Mouse (Mus musculus): ENCODE measurements around the gene Myom3. TPM values are rescaled to one million over a fixed set of nuclear protein-coding genes. Genes with fewer than 3 reads are reported as not detected.

Myom3 gene
- total and polyA plus RNA-seq, 2 experiments from 2014 or later, result 1.1 to 2.6 TPM

GRCm38 (mm10) chr4:135823298-135823697 lies 63.8 kb downstream of the Myom3 start:
- H3K27me3 ChIP-seq (ENCODE audit: insufficient read depth, low read length), result no peaks in the 10 kb centered on the region
- DNase-seq (peak; percentile 36), ATAC-seq (no peak)
- 64% methylated on average over 2 of the region's 2 CpGs for WGBS
- TF ChIP-seq CTCF (IDR thresholded peaks at IDR 0.05; ENCODE audit: low read depth), result peak; percentile 70
- H3K9me3 ChIP-seq (ENCODE audit: low read length), result no peaks in the 10 kb centered on the region
- H3K4me2 ChIP-seq (ENCODE audit: low read depth), result no peak overlapping the region
- no peaks in the 10 kb centered on the region for H3K36me3 ChIP-seq (ENCODE audit: insufficient read depth)
- no peak overlapping the region for H3K9ac ChIP-seq
- H3K27ac ChIP-seq (ENCODE audit: low read depth, low read length), result no peak overlapping the region
- no peaks in the 10 kb centered on the region for H3K4me1 ChIP-seq (ENCODE audit: insufficient read depth)
- no peak overlapping the region for H3K4me3 ChIP-seq (ENCODE audit: low read depth, low read length)

- no peak for ATAC-seq
- Histone ChIP-seq H3K9ac (no peak overlapping the region), H3K27me3 (ENCODE audit: insufficient read depth, low read length) (no peaks in the 10 kb centered on the region), H3K27ac (ENCODE audit: low read depth, low read length) (no peak overlapping the region), H3K4me3 (ENCODE audit: low read depth, low read length) (no peak overlapping the region), H3K4me2 (ENCODE audit: low read depth) (no peak overlapping the region), H3K4me1 (ENCODE audit: insufficient read depth) (peaks cover 7% of the 10 kb centered on the region; the same call in 1 of the 2 replicates), H3K9me3 (ENCODE audit: low read length) (no peaks in the 10 kb centered on the region), H3K36me3 (ENCODE audit: insufficient read depth) (no peaks in the 10 kb centered on the region)
- DNase-seq, result no peak
- WGBS, result 39% methylated on average over 8 of the region's 8 CpGs
- no peak for TF ChIP-seq CTCF (IDR thresholded peaks at IDR 0.05; ENCODE audit: low read depth)
Measured at GRCm38 (mm10) chr4:135824254-135824653, 64.7 kb downstream of the Myom3 start.

- no peaks in the 10 kb centered on the region for H3K9me3 ChIP-seq (ENCODE audit: low read length)
- no peaks in the 10 kb centered on the region for H3K27me3 ChIP-seq (ENCODE audit: insufficient read depth, low read length)
- ATAC-seq, result no peak; the same call in 1 of the 2 replicates
- H3K36me3 ChIP-seq (ENCODE audit: insufficient read depth), result no peaks in the 10 kb centered on the region
- peaks cover 12% of the 10 kb centered on the region for H3K4me1 ChIP-seq (ENCODE audit: insufficient read depth)
- H3K4me2 ChIP-seq (ENCODE audit: low read depth), result no peak overlapping the region
- peak; percentile 70 for DNase-seq
- no peak overlapping the region for H3K4me3 ChIP-seq (ENCODE audit: low read depth, low read length)
- TF ChIP-seq CTCF (IDR thresholded peaks at IDR 0.05; ENCODE audit: low read depth), result no peak
- H3K9ac ChIP-seq, result no peak overlapping the region
- WGBS, result 10% methylated on average over 11 of the region's 11 CpGs
- peak overlapping the region; percentile 66 for H3K27ac ChIP-seq (ENCODE audit: low read depth, low read length)
Measured at GRCm38 (mm10) chr4:135828491-135828890, 69.0 kb downstream of the Myom3 start.

DNA sequence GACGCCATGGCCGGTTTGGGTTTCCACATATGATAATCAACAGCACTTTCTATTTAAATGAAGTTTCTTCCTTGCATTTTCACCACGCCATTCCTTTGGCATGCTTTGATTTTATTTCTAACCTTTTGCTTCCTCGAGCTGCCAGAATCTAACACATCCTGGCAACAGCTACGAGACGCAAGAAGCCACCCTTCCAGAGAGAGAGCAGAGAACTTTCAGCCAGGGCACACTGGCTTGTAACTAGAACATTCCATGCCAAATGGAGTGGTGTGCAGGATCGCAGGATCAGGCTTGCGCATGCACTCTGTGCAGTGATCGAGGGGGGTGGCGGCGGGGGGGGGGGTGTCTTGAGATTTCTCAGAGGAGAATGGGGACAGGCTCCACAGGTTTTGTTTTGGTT lies 72.6 kb downstream of the Myom3 start:
- no peak for ATAC-seq
- Histone ChIP-seq H3K4me1 (ENCODE audit: insufficient read depth) (peaks cover 13% of the 10 kb centered on the region), H3K9me3 (ENCODE audit: low read length) (no peaks in the 10 kb centered on the region), H3K4me2 (ENCODE audit: low read depth) (no peak overlapping the region), H3K27me3 (ENCODE audit: insufficient read depth, low read length) (no peaks in the 10 kb centered on the region), H3K9ac (no peak overlapping the region), H3K27ac (ENCODE audit: low read depth, low read length) (peak overlapping the region; percentile 57; the same call in 1 of the 2 replicates), H3K4me3 (ENCODE audit: low read depth, low read length) (no peak overlapping the region), H3K36me3 (ENCODE audit: insufficient read depth) (no peaks in the 10 kb centered on the region)
- TF ChIP-seq CTCF (IDR thresholded peaks at IDR 0.05; ENCODE audit: low read depth), result no peak
- no peak for DNase-seq
- WGBS, result 58% methylated on average over 11 of the region's 11 CpGs

GRCm38 (mm10) chr4:135833301-135834123 lies 74.0 kb downstream of the Myom3 start:
- 35% methylated on average over 12 of the region's 12 CpGs for WGBS
- no peak overlapping the region for H3K4me2 ChIP-seq (ENCODE audit: low read depth)
- peaks cover 11% of the 10 kb centered on the region for H3K4me1 ChIP-seq (ENCODE audit: insufficient read depth)
- ATAC-seq (peak; percentile 89), DNase-seq (peak; percentile 67)
- H3K27ac ChIP-seq (ENCODE audit: low read depth, low read length), result peak overlapping the region; percentile 68
- H3K9ac ChIP-seq, result peak overlapping the region; percentile 33; the same call in 1 of the 2 replicates
- no peak overlapping the region for H3K4me3 ChIP-seq (ENCODE audit: low read depth, low read length)
- no peaks in the 10 kb centered on the region for H3K27me3 ChIP-seq (ENCODE audit: insufficient read depth, low read length)
- TF ChIP-seq CTCF (IDR thresholded peaks at IDR 0.05; ENCODE audit: low read depth), result no peak
- no peaks in the 10 kb centered on the region for H3K36me3 ChIP-seq (ENCODE audit: insufficient read depth)
- no peaks in the 10 kb centered on the region for H3K9me3 ChIP-seq (ENCODE audit: low read length)

- no peaks in the 10 kb centered on the region for H3K27me3 ChIP-seq (ENCODE audit: insufficient read depth, low read length)
- H3K9me3 ChIP-seq (ENCODE audit: low read length), result no peaks in the 10 kb centered on the region
- H3K4me3 ChIP-seq (ENCODE audit: low read depth, low read length), result no peak overlapping the region
- H3K9ac ChIP-seq, result no peak overlapping the region
- DNase-seq, result no peak
- no peak for TF ChIP-seq CTCF (IDR thresholded peaks at IDR 0.05; ENCODE audit: low read depth)
- H3K27ac ChIP-seq (ENCODE audit: low read depth, low read length), result peak overlapping the region; percentile 68
- no peaks in the 10 kb centered on the region for H3K36me3 ChIP-seq (ENCODE audit: insufficient read depth)
- peaks cover 7% of the 10 kb centered on the region; the same call in 1 of the 2 replicates for H3K4me1 ChIP-seq (ENCODE audit: insufficient read depth)
- ATAC-seq, result no peak
- H3K4me2 ChIP-seq (ENCODE audit: low read depth), result no peak overlapping the region
- 88% methylated on average over 8 of the region's 8 CpGs for WGBS
Measured at GRCm38 (mm10) chr4:135834124-135834717, 74.7 kb downstream of the Myom3 start.

GRCm38 (mm10) chr4:135838925-135839292 lies 79.4 kb downstream of the Myom3 start:
- no peak overlapping the region for H3K9ac ChIP-seq
- WGBS, result 74% methylated on average over 3 of the region's 3 CpGs

More at GRCm38 (mm10) chr4:135838925-135839292, 79.4 kb downstream of the Myom3 start:
- Histone ChIP-seq H3K4me2 (ENCODE audit: low read depth) (no peak overlapping the region), H3K9me3 (ENCODE audit: low read length) (no peaks in the 10 kb centered on the region), H3K27me3 (ENCODE audit: insufficient read depth, low read length) (no peaks in the 10 kb centered on the region), H3K4me1 (ENCODE audit: insufficient read depth) (no peaks in the 10 kb centered on the region), H3K27ac (ENCODE audit: low read depth, low read length) (no peak overlapping the region), H3K4me3 (ENCODE audit: low read depth, low read length) (no peak overlapping the region), H3K36me3 (ENCODE audit: insufficient read depth) (no peaks in the 10 kb centered on the region)
- ATAC-seq (no peak), DNase-seq (no peak)
- TF ChIP-seq CTCF (IDR thresholded peaks at IDR 0.05; ENCODE audit: low read depth), result no peak

All from forebrain, postnatal 0 days (tissue).